Mouse (Mus musculus) embryo, embryonic 9.5 days (tissue): ENCODE measurements around the gene Stt3a.

ENCODE experiments used
- DNase-seq: peaks from one replicate; pipeline ENCODE4 v3.0.0-alpha.2; 2017; ENCODE audit errors: extremely low spot score

The Stt3a gene

DNA sequence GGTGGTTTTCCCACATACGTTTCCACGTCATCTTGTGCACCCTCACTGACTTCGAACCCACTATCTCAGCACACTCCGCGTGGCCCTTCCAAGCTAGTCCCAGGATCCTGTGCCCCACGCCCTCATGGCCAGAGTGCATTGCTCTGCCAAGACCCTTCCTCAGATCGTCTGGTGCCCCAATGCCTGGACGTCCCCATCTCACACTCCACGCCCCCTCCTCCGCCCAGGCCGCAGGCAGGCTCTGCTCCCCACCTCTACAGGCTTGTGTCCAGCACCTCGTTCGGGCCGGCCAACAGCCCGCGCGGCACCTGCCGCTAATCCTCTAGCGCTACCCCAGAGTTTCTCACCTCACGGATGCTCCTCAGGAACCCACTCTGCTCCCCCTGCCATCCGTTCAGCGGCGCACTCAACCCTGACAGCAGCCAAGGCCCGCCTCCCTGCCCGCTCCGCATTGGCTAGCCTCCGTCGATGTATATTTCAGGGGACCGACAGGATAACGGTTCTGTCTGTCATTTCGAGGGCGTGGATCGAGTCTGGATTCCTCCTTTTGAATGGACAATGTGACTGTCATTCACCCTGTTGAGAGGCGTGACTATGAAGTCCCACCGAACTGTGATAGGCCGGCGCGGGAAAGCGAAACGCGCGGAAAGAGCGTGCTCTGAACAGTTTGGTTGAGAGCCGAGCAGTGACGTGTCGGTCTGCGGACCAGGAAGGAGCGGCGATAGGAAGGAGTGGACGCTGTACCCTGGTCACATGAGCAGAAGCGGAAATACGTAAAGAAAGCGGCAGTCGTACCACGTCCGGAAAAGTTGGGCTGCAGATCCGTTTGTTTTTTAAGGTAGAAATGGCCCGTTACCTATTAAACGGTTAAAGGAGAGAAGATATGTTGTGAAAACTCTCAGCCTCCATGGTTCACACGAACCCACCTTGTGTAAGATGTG is at the start of gene Stt3a:
Stt3a (minus strand) TSS at position 477 of the 941 bp plus-strand sequence.
- peak; percentile 99 for DNase-seq

- DNase-seq = no peak
These were observed 47.0 kb upstream of the Stt3a start for GRCm38 (mm10) chr9:36814486-36814885.

DNA sequence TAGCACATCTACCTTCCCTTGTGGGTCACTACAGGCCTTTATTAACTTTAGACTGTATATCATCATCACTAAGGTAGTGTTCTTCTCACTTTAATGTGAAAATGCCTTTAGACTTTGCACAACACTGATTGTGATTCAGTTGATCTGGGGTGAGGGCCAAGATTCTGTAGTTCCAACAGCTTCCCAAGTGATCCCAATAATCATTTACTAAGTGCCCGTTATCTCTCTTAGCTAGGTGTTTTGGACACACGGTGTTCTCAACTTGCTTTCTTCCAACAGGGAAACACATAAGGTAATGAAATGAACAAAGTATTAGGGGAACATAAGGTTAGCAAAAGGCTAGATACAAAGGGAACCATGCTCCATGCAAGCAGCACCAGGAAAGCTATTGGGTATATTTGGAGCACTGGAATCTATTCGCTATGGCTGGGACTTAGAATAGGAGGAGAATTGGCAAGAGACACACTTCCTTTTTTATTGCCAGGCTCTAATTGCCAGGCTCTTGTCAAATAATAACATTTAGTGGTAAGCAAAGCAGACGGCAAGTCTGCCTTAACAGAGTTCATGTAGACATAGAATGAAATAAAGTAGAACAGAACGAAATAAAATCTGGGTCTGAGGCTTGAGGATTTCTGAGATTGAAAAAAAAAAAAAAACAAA is 40.8 kb upstream of the Stt3a start:
- DNase-seq = no peak

DNA sequence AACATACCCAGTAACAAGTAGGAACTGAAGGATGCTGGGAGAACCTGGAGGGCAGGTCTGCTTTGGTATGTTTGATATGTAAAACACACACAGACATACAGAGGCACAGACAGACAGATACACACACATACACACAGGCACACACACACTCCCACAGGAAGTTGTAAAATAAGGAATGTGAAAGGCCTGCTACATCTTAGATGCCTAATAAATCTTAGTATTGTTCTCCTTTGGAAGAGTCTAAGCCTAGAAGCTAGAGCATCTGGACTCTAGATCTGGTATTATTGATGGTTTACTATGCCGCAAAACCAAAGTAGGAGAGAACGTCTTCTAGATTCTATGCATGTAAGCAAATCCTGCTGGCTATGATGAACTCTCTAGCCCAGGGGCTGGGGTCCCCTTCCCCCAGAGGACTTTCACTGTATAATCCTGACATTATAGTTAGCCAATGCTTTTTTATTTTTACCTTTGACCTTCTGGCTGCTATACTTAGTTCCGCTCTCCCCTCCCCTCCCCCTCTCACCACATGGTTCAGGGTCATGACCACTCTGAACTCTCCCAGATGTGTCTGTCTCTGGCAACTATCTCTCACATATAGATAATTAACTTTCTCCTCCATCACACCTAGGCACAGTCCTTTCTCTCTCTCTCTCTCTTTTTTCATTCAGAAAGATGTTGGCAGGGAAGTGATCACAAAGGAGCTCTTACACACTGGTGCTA is 37.9 kb upstream of the Stt3a start:
- no peak for DNase-seq

DNA sequence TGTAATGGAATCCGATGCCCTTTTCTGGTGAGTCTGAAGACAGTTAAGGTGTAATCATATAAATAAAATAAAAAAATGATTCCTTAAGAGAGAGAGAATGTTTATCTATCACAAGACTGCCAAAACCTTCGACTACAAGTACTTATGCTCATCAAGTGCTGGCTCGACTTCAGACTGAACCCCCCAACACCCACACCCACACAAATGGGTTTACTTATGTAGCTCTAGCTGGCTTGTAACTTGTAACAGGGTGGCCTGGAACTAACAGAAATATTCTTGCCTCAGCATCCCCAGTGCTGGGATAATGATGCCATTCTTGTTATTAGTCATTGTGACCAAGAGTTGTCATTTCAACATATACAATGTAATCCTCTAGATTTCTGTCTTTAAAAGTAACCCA is 36.4 kb upstream of the Stt3a start:
- no peak for DNase-seq

DNA sequence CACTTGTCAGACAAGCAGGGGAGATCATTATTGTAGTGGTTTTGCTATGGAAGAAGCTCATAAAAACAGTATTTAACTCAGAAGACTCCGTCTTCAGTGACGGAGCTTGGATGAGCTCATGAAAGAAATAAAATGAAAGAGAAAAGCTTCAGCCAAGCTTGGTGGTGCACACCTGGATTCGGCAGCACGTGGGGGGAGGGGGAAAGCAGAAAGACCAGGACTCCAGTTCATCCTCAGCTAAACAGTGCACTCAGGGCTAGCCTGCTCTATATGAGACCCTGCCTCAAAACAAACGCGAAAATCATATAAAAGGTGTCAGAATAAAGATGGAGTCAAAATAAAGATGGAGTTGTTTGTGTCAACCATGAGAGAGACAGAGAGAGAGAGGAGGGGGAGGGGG is 35.9 kb upstream of the Stt3a start:
- no peak for DNase-seq

DNA sequence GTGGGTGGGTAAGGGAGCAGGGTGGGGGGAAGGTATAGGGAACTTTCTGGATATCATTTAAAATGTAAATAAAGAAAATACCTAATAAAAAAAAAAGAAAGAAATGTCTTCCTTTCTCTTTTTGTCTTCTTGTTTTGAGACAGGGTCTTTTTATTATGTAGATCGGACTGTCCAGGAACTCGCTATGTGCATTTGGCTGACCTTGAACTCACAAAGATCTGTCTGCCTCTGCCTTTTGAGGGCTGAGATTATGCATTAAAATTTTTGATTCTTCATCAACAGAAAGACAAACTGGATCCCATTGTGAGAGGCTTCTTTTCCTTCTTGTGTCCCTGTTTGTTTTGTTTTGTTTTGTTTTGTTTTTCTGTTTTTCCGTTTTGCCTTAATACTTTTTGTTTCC is 35.5 kb upstream of the Stt3a start:
- no peak for DNase-seq

DNA sequence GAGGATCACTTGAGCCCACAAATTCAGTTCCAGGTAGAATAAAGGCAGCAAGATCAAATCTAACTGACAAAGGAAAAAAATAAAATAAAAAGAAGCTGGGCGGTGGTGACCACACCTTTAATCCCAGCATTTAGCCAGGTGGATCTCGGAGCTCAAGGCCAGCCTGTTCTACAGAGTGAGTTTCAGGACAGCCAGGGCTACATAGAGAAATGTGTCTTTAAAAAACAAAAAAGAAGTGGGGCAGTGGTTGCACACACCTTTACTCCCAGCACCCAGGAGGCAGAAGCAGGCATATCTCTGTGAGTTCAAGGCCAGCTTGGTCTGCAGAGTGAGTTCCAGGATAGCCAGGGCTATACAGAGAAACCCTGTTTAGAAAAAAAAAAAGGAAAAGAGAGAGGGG is 34.5 kb upstream of the Stt3a start:
- DNase-seq = no peak

GRCm38 (mm10) chr9:36796781-36797555 is 29.5 kb upstream of the Stt3a start, which contains the start of gene Ei24:
TSS of gene Ei24 (minus strand) at chr9:36797393.
- DNase-seq = peak; percentile 98

DNA sequence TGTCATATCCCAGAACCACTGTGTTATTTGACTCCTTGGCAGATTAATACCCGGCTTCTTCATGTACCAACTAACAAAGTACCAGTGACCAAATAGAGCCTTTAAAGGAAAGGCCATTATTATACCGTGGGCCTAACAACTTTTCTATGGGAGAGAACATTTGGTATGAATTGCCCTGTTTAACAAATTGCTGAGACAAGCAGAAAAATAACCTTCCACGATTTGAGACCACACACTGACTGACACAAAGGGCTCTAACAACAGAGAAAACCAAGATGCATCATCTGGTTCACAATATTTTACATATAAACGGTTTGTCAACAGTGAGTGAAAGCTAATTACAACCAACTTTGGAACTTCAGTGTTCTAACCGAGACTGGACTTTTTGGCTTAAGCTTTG is 28.7 kb upstream of the Stt3a start:
- no peak for DNase-seq

GRCm38 (mm10) chr9:36795556-36795955 is 28.1 kb upstream of the Stt3a start:
- no peak for DNase-seq

DNA sequence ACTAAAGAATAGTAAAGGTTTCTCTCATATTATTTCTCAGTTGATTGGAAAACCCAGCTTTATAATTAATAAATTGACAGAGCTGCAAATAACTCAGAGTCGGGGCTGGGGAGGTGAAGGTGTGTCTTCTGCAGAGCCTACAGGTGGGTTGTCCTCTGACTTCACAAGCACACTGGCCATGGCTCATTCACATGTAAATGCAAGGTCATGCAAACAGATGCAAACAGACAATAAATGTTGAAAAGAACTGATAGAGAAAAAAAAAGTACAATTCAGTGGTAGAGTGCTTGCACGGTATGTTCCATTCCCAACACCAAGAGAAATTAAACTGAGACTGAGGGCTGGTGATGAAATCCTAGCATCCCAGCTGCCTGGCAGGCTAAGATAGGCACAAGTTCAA is 27.0 kb upstream of the Stt3a start:
- DNase-seq = no peak

GRCm38 (mm10) chr9:36792191-36792590 is 24.7 kb upstream of the Stt3a start:
- DNase-seq = no peak

GRCm38 (mm10) chr9:36783921-36784320 is 16.4 kb upstream of the Stt3a start:
- no peak for DNase-seq

DNA sequence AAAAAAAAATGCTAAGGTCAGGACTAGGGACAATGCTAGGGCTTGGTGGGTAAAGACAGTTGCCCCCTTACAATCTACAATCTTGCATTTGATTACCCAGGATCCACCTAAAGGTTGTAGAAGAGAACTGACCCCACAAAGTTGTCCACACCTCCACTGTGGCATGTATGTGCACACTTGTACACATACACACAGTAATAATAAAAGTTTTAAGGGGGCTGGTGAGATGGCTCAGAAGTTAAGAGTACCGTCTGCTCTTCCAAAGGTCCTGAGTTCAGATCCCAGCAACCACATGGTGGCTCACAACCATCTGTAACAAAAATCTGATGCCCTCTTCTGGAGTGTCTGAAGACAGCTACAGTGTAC is 1.6 kb upstream of the Stt3a start:
- no peak for DNase-seq

- DNase-seq = no peak
These were observed 923 bp upstream of the Stt3a start for GRCm38 (mm10) chr9:36768156-36769047.

- no peak for DNase-seq
These were observed 3.1 kb downstream of the Stt3a start for GRCm38 (mm10) chr9:36764378-36764777.

DNA sequence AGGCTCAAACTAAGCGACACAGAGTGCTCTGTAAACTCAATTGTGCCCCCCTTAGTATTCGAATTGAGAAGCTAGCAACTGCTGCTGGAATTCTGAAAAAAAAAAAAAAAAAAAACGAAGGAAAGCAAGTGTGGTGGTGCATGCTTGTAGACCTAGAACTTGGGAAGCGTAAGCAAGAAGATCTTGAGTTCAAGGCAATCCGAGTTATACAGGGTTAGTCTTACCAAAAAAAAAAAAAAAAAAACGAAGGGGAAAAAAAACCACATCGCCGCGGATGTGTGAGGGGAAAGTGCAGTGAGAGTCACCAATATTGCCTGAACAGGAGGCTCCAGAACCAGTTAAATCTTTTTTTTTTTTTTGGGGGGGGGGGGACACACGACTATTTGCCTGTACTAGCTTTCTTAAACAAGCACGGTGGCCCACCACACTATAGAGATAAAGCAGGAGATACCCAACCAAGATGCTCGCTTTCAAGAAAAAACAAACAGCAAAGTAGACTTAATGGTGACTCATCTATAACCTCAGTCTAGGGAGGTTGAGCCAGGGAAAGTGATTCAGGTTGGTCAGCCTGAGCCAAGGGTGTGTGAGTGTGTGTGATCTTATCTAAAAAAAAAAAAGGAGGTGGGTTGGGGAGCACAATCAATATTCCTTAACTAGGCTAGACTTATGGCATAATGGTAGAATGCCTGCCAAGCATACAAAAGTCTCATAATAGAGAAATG is 40.3 kb downstream of the Stt3a start, which contains the start of gene Chek1:
Chek1 (minus strand) TSS at position 32 of the 722 bp plus-strand sequence.
- peak; percentile 9 for DNase-seq

GRCm38 (mm10) chr9:36726131-36727033 is 41.1 kb downstream of the Stt3a start:
- peak; percentile 97 for DNase-seq
